Mouse (Mus musculus) layer of hippocampus, adult 2 months (tissue): ENCODE results near the gene Gm49630. TPM values are rescaled to one million over a fixed set of nuclear protein-coding genes. Genes with fewer than 3 reads are reported as not detected.
"Not testable (repeated sequence)": the region's sequence is repeated elsewhere in the genome, so short reads cannot be mapped to it uniquely, and the experiment has no call there.

Source experiments
- DNase-seq, 2 experiments: peaks; one replicate each; pipeline ENCODE4 v3.0.0; 2022; ENCODE audit warnings: low spot score in 2 of 2
- H3K27ac ChIP-seq: fragments of 200-600 bp; 2 replicates; pipeline ENCODE4 v1.8.1; 2022
- H3K4me3 ChIP-seq: fragments of 200-600 bp; 2 replicates; pipeline ENCODE4 v1.8.1; 2022; ENCODE audit warnings: mild to moderate bottlenecking
- CTCF ChIP-seq: fragments of 200-600 bp; conservative IDR thresholded peaks from 2 replicates; pipeline ENCODE4 v1.8.1; 2022; ENCODE audit warnings: antibody characterized with exemption, mild to moderate bottlenecking, moderate library complexity
- total RNA-seq, 2 experiments: library from RNA; stranded (reverse); gene quantifications; 2 replicates each; pipeline ENCODE4 v1.2.3; 2021

Gm49630 gene
- total RNA-seq, 2 experiments from 2014 or later: not detected

DNA sequence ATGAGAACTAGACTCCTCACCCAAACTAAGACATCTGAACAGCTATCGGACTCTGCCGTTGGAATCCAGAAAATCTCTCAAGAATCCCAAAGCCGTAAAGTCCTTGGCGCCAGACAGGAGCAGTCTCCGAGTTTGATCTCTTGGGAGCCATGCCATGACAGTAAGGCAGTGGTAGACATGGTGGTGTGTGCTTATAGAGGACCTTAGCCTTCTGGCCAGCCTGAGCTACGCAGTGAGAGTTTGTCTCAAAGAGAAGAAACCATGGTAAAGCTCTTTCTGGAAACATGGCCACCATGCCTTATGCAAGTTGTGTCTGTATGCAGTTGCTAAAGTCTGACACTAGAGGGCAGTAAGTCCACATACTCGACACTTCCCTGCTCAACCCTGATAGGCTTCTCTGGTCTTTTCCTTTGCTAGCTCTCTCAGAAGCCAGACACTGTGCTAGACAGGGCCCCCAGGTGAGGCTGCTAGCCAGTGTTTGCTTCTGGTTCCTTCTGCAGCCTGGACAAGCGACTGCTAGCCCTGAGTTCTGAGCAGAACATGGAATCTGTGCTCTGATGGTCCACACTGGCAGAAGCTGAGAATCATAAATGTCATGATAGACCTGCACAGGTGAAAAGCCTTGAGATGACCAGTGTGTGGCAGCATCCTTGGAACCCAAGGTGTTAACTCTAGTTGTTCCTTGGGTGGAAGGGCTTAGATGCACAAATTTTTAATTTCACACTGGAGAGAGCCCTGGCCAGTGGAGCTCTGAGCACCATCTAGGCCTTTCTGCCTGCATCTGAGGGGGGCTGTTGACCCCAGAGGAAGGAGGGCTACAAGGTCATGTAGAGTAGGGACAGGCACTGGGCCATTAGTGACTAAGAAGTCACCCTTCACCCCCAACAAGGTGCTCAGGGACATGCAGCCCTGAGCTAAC is 65.2 kb downstream of the Gm49630 start:
- peak; percentile 73 for TF ChIP-seq CTCF
- not testable (repeated sequence) for H3K27ac ChIP-seq, H3K4me3 ChIP-seq
- DNase-seq: peak; percentile 44 to 71

Other genes with a start within 250 kb of the Gm49630 start
- gene Rps6ka2, start 201.9 kb downstream of the Gm49630 start, total RNA-seq: 10 to 100 TPM; 34.4 to 34.6 TPM
- gene Tcp10a, start 47.3 kb downstream of the Gm49630 start, total RNA-seq: under 1 TPM in 1 of 2 experiments, not detected in 1; 0.20 TPM
- not detected for gene Ttll2, start 19.3 kb downstream of the Gm49630 start, total RNA-seq
- gene Unc93a2, start 13.5 kb upstream of the Gm49630 start, total RNA-seq: not detected